Mouse (Mus musculus): ENCODE measurements around the gene Pnrc1.

The Pnrc1 gene

GRCm38 (mm10) chr4:33264979-33265726 lies 24.8 kb downstream of the Pnrc1 start:
- DNase-seq, result peak; percentile 32 to 40

- no peak for DNase-seq
Measured at GRCm38 (mm10) chr4:33262897-33263296, 27.1 kb downstream of the Pnrc1 start.

- DNase-seq, result no peak
Measured at GRCm38 (mm10) chr4:33261311-33261753, 28.6 kb downstream of the Pnrc1 start.

GRCm38 (mm10) chr4:33260311-33260710 lies 29.7 kb downstream of the Pnrc1 start:
- no peak for DNase-seq

- DNase-seq, result no peak
Measured at GRCm38 (mm10) chr4:33257263-33257964, 32.5 kb downstream of the Pnrc1 start.

- DNase-seq, result no peak
Measured at GRCm38 (mm10) chr4:33254706-33255105, 35.3 kb downstream of the Pnrc1 start.

- no peak for DNase-seq
Measured at GRCm38 (mm10) chr4:33250867-33251266, 39.1 kb downstream of the Pnrc1 start.

- no peak for DNase-seq
Measured at GRCm38 (mm10) chr4:33249716-33250230, 40.2 kb downstream of the Pnrc1 start.

GRCm38 (mm10) chr4:33248915-33249314 lies 41.0 kb downstream of the Pnrc1 start:
- no peak for DNase-seq

GRCm38 (mm10) chr4:33248062-33248889 lies 41.7 kb downstream of the Pnrc1 start:
- peak; percentile 99 for DNase-seq

- DNase-seq, result peak; percentile 99
Measured at GRCm38 (mm10) chr4:33247479-33248053, 42.4 kb downstream of the Pnrc1 start.

GRCm38 (mm10) chr4:33245853-33246395 lies 44.0 kb downstream of the Pnrc1 start:
- DNase-seq, result peak; percentile 12 to 19

- DNase-seq, result peak in 1 of 2 experiments; percentile 24
Measured at GRCm38 (mm10) chr4:33243921-33244320, 46.0 kb downstream of the Pnrc1 start.

GRCm38 (mm10) chr4:33243016-33243758 lies 46.8 kb downstream of the Pnrc1 start:
- peak; percentile 7 to 12 for DNase-seq

- DNase-seq, result peak; percentile 5 to 13
Measured at GRCm38 (mm10) chr4:33242536-33242935, 47.4 kb downstream of the Pnrc1 start.

- DNase-seq, result no peak
Measured at GRCm38 (mm10) chr4:33230881-33231280, 59.1 kb downstream of the Pnrc1 start.

GRCm38 (mm10) chr4:33229639-33230038 lies 60.3 kb downstream of the Pnrc1 start:
- no peak for DNase-seq

- DNase-seq, result no peak
Measured at GRCm38 (mm10) chr4:33227164-33227563, 62.8 kb downstream of the Pnrc1 start.

- no peak for DNase-seq
Measured at GRCm38 (mm10) chr4:33224003-33224675, 65.8 kb downstream of the Pnrc1 start.

- DNase-seq, result no peak
Measured at GRCm38 (mm10) chr4:33221847-33222246, 68.1 kb downstream of the Pnrc1 start.
